Mouse (Mus musculus): Measurements from ENCODE around the gene Rbl1. TPM values are rescaled to one million over a fixed set of nuclear protein-coding genes. Genes with fewer than 3 reads are reported as not detected.
"Not testable (repeated sequence)": the region's sequence is repeated elsewhere in the genome, so short reads cannot be mapped to it uniquely, and the experiment has no call there.

The Rbl1 gene
- polyA plus RNA-seq, 1 experiment from 2014 or later, result 5.7 TPM

- Histone ChIP-seq H3K9me3 (ENCODE audit: control insufficient read depth, low read length) (no peaks in the 10 kb centered on the region), H3K27ac (ENCODE audit: low read depth, low read length) (no peak overlapping the region), H3K4me3 (ENCODE audit: low read depth, low read length) (no peak overlapping the region), H3K9ac (replicated peaks; ENCODE audit: low read depth, low read length) (no peak overlapping the region), H3K27me3 (ENCODE audit: control insufficient read depth, insufficient read depth, low read length) (no peaks in the 10 kb centered on the region), H3K4me1 (ENCODE audit: control insufficient read depth, insufficient read depth, low read length) (no peaks in the 10 kb centered on the region), H3K36me3 (ENCODE audit: control insufficient read depth, insufficient read depth, low read length) (peaks cover 14% of the 10 kb centered on the region; the same call in 1 of the 2 replicates), H3K4me2 (ENCODE audit: low read depth, low read length) (no peak overlapping the region)
- WGBS, result 98% methylated on average over 3 of the region's 3 CpGs
- no peak for ATAC-seq (ENCODE audit: low read depth)
Measured at GRCm38 (mm10) chr2:157176248-157176647, 28.1 kb downstream of the Rbl1 start.

- Histone ChIP-seq H3K36me3 (ENCODE audit: control insufficient read depth, insufficient read depth, low read length) (peaks cover 14% of the 10 kb centered on the region; the same call in 1 of the 2 replicates), H3K4me3 (ENCODE audit: low read depth, low read length) (no peak overlapping the region), H3K9me3 (ENCODE audit: control insufficient read depth, low read length) (no peaks in the 10 kb centered on the region), H3K27ac (ENCODE audit: low read depth, low read length) (no peak overlapping the region), H3K9ac (replicated peaks; ENCODE audit: low read depth, low read length) (no peak overlapping the region), H3K27me3 (ENCODE audit: control insufficient read depth, insufficient read depth, low read length) (no peaks in the 10 kb centered on the region), H3K4me1 (ENCODE audit: control insufficient read depth, insufficient read depth, low read length) (no peaks in the 10 kb centered on the region), H3K4me2 (ENCODE audit: low read depth, low read length) (no peak overlapping the region)
- WGBS, result 82% methylated on average over 5 of the region's 5 CpGs
- no peak for ATAC-seq (ENCODE audit: low read depth)
Measured at GRCm38 (mm10) chr2:157174416-157174815, 29.9 kb downstream of the Rbl1 start.

GRCm38 (mm10) chr2:157173555-157173954, 30.8 kb downstream of the Rbl1 start:
- Histone ChIP-seq H3K27ac (ENCODE audit: low read depth, low read length) (no peak overlapping the region), H3K36me3 (ENCODE audit: control insufficient read depth, insufficient read depth, low read length) (peaks cover 15% of the 10 kb centered on the region; the same call in 1 of the 2 replicates), H3K4me1 (ENCODE audit: control insufficient read depth, insufficient read depth, low read length) (no peaks in the 10 kb centered on the region), H3K4me2 (ENCODE audit: low read depth, low read length) (no peak overlapping the region), H3K4me3 (ENCODE audit: low read depth, low read length) (no peak overlapping the region), H3K27me3 (ENCODE audit: control insufficient read depth, insufficient read depth, low read length) (no peaks in the 10 kb centered on the region), H3K9me3 (ENCODE audit: control insufficient read depth, low read length) (no peaks in the 10 kb centered on the region), H3K9ac (replicated peaks; ENCODE audit: low read depth, low read length) (no peak overlapping the region)
- 94% methylated on average over 6 of the region's 6 CpGs for WGBS
- ATAC-seq (ENCODE audit: low read depth), result no peak

- Histone ChIP-seq H3K27ac (ENCODE audit: low read depth, low read length) (no peak overlapping the region), H3K4me2 (ENCODE audit: low read depth, low read length) (no peak overlapping the region), H3K9me3 (ENCODE audit: control insufficient read depth, low read length) (no peaks in the 10 kb centered on the region), H3K9ac (replicated peaks; ENCODE audit: low read depth, low read length) (no peak overlapping the region), H3K4me3 (ENCODE audit: low read depth, low read length) (no peak overlapping the region), H3K27me3 (ENCODE audit: control insufficient read depth, insufficient read depth, low read length) (no peaks in the 10 kb centered on the region), H3K36me3 (ENCODE audit: control insufficient read depth, insufficient read depth, low read length) (peaks cover 17% of the 10 kb centered on the region; the same call in 1 of the 2 replicates), H3K4me1 (ENCODE audit: control insufficient read depth, insufficient read depth, low read length) (no peaks in the 10 kb centered on the region)
- WGBS, result 97% methylated on average over 6 of the region's 6 CpGs
- no peak for ATAC-seq (ENCODE audit: low read depth)
Measured at GRCm38 (mm10) chr2:157172984-157173383, 31.4 kb downstream of the Rbl1 start.

DNA sequence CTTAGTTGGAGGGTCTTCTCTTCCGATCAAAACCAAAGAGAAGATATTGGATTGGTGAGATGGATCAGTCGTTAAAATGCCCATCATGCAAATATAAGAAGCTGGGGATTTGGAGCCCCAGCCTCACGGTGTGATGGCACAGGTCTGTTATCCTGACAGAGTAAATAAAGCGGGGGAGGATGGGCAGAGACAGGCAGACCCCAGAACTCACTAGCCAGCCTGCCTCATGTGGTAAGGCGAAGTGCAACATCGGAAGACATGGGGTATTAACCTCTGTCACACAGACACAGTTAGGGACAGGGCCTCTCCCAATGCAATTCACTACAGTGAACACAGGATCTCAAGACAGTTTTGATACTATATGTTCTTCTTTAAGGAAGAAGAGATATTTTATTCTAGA, 33.7 kb downstream of the Rbl1 start:
- ATAC-seq (ENCODE audit: low read depth), result no peak
- Histone ChIP-seq H3K4me1 (ENCODE audit: control insufficient read depth, insufficient read depth, low read length) (no peaks in the 10 kb centered on the region), H3K27ac (ENCODE audit: low read depth, low read length) (no peak overlapping the region), H3K4me2 (ENCODE audit: low read depth, low read length) (no peak overlapping the region), H3K27me3 (ENCODE audit: control insufficient read depth, insufficient read depth, low read length) (no peaks in the 10 kb centered on the region), H3K36me3 (ENCODE audit: control insufficient read depth, insufficient read depth, low read length) (0 out of 2 replicates have a peak, but pooled peaks cover 11% of the 10 kb centered on the region), H3K9me3 (ENCODE audit: control insufficient read depth, low read length) (no peaks in the 10 kb centered on the region), H3K9ac (replicated peaks; ENCODE audit: low read depth, low read length) (no peak overlapping the region), H3K4me3 (ENCODE audit: low read depth, low read length) (no peak overlapping the region)
- 42% methylated on average over 6 of the region's 6 CpGs for WGBS

GRCm38 (mm10) chr2:157170166-157170565, 34.2 kb downstream of the Rbl1 start:
- no peaks in the 10 kb centered on the region for H3K9me3 ChIP-seq (ENCODE audit: control insufficient read depth, low read length)
- WGBS, result 22% methylated on average over 5 of the region's 5 CpGs
- 0 out of 2 replicates have a peak, but pooled peaks cover 11% of the 10 kb centered on the region for H3K36me3 ChIP-seq (ENCODE audit: control insufficient read depth, insufficient read depth, low read length)
- peak; percentile 79; the same call in 1 of the 2 replicates for ATAC-seq (ENCODE audit: low read depth)
- H3K27me3 ChIP-seq (ENCODE audit: control insufficient read depth, insufficient read depth, low read length), result no peaks in the 10 kb centered on the region
- H3K4me3 ChIP-seq (ENCODE audit: low read depth, low read length), result no peak overlapping the region
- H3K4me2 ChIP-seq (ENCODE audit: low read depth, low read length), result no peak overlapping the region
- H3K9ac ChIP-seq (replicated peaks; ENCODE audit: low read depth, low read length), result no peak overlapping the region
- H3K27ac ChIP-seq (ENCODE audit: low read depth, low read length), result no peak overlapping the region
- H3K4me1 ChIP-seq (ENCODE audit: control insufficient read depth, insufficient read depth, low read length), result no peaks in the 10 kb centered on the region

GRCm38 (mm10) chr2:157166371-157167080, 37.8 kb downstream of the Rbl1 start:
- H3K9ac ChIP-seq (replicated peaks; ENCODE audit: low read depth, low read length), result no peak overlapping the region
- ATAC-seq (ENCODE audit: low read depth), result no peak
- H3K27me3 ChIP-seq (ENCODE audit: control insufficient read depth, insufficient read depth, low read length), result no peaks in the 10 kb centered on the region
- H3K4me3 ChIP-seq (ENCODE audit: low read depth, low read length), result no peak overlapping the region
- peaks cover 12% of the 10 kb centered on the region; the same call in 1 of the 2 replicates for H3K36me3 ChIP-seq (ENCODE audit: control insufficient read depth, insufficient read depth, low read length)
- H3K4me2 ChIP-seq (ENCODE audit: low read depth, low read length), result no peak overlapping the region
- WGBS, result 96% methylated on average over 12 of the region's 12 CpGs
- no peak overlapping the region for H3K27ac ChIP-seq (ENCODE audit: low read depth, low read length)
- H3K4me1 ChIP-seq (ENCODE audit: control insufficient read depth, insufficient read depth, low read length), result no peaks in the 10 kb centered on the region
- H3K9me3 ChIP-seq (ENCODE audit: control insufficient read depth, low read length), result no peaks in the 10 kb centered on the region

GRCm38 (mm10) chr2:157165312-157166224, 38.8 kb downstream of the Rbl1 start:
- peaks cover 15% of the 10 kb centered on the region for H3K36me3 ChIP-seq (ENCODE audit: control insufficient read depth, insufficient read depth, low read length)
- not testable (repeated sequence) for H3K4me3 ChIP-seq (ENCODE audit: low read depth, low read length); H3K4me1 ChIP-seq (ENCODE audit: control insufficient read depth, insufficient read depth, low read length)

GRCm38 (mm10) chr2:157164101-157164500, 40.2 kb downstream of the Rbl1 start:
- H3K36me3 ChIP-seq (ENCODE audit: control insufficient read depth, insufficient read depth, low read length), result peaks cover 22% of the 10 kb centered on the region
- no peak overlapping the region for H3K4me2 ChIP-seq (ENCODE audit: low read depth, low read length)
- no peaks in the 10 kb centered on the region for H3K9me3 ChIP-seq (ENCODE audit: control insufficient read depth, low read length)
- ATAC-seq (ENCODE audit: low read depth), result no peak
- no peaks in the 10 kb centered on the region for H3K4me1 ChIP-seq (ENCODE audit: control insufficient read depth, insufficient read depth, low read length)
- no peak overlapping the region for H3K4me3 ChIP-seq (ENCODE audit: low read depth, low read length)
- H3K9ac ChIP-seq (replicated peaks; ENCODE audit: low read depth, low read length), result no peak overlapping the region
- H3K27me3 ChIP-seq (ENCODE audit: control insufficient read depth, insufficient read depth, low read length), result no peaks in the 10 kb centered on the region
- 96% methylated on average over 2 of the region's 2 CpGs for WGBS
- H3K27ac ChIP-seq (ENCODE audit: low read depth, low read length), result no peak overlapping the region

More at GRCm38 (mm10) chr2:157165312-157166224, 38.8 kb downstream of the Rbl1 start:
- not testable (repeated sequence) for H3K9me3 ChIP-seq (ENCODE audit: control insufficient read depth, low read length); H3K4me2 ChIP-seq (ENCODE audit: low read depth, low read length); H3K27me3 ChIP-seq (ENCODE audit: control insufficient read depth, insufficient read depth, low read length); H3K27ac ChIP-seq (ENCODE audit: low read depth, low read length); ATAC-seq (ENCODE audit: low read depth); H3K9ac ChIP-seq (replicated peaks; ENCODE audit: low read depth, low read length)
